Comparison of ENCODE assay signal across 13 mouse cellular contexts in the genomic region with DNA sequence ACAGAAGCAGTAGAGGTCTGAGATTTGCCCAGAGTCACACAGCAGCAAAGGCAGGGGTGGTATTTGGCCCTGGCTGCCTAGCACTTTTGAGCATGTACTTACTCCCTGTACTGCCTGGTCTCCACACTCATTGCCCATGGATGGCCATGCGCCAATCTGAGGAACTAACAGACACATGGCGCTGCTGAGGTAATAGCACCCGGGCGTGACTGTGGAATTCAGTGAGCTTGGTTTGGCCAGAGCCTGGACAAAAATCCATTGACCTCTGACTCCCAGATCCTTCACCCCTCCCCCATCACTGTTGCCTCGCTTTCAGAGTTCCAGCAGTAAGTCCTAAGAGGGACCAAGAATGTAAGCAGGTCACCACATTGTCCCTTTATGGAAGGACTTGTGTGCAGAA.
DNase-seq lines count a peak whose midpoint lies in the region; ATAC-seq and TF ChIP-seq lines count a peak whose summit lies in the region.
"Had no signal": no experiment of that assay in that cellular context is flagged by ENCODE, and none has a peak within 500 bp of the region (broad histone marks: within the 10 kb centered on the region; RNA-seq: fewer than 3 reads in every experiment).

No protein-coding gene starts in this region.

- no peak overlapping the region for H3K27ac ChIP-seq in cerebellum, adult 2 months (ENCODE audit: insufficient read depth, low read length)
- H3K27ac ChIP-seq: forebrain, embryonic 15.5 days; layer of hippocampus, adult 2 months; limb, embryonic 15.5 days; midbrain, embryonic 12.5 days had no signal

- peak; percentile 38 to 54 for DNase-seq in cerebellum, adult 2 months
- no peak for DNase-seq in cerebellum, adult 11 months
- DNase-seq in left cerebral cortex, postnatal 4 days = peak; percentile 75
- no peak for DNase-seq in left cerebral cortex, postnatal 25 days (ENCODE audit: low spot score in 2 of 2)
- peak; percentile 42 for DNase-seq in Patski (ENCODE audit: low read depth, low spot score)
- peak; percentile 72 to 87 for DNase-seq in kidney, postnatal 25 days
- no peak for DNase-seq in adrenal gland, adult 8-10 months
- no peak for DNase-seq in T-cell, adult 2 months (ENCODE audit: low spot score)
- DNase-seq: right cerebral cortex, postnatal 25 days had no signal

- H3K4me3 ChIP-seq in cerebellum, adult 2 months (replicated peaks; ENCODE audit: insufficient read depth, low read depth, low read length) = no peak overlapping the region
- H3K4me3 ChIP-seq: forebrain, embryonic 15.5 days; layer of hippocampus, adult 2 months; limb, embryonic 15.5 days; midbrain, embryonic 12.5 days had no signal

- intact Hi-C loops in left cerebral cortex, postnatal 4 days (cut with DNase I) = no loop called here
- intact Hi-C loops in left cerebral cortex, postnatal 25 days (cut with DNase I) = no loop called here

- CTCF ChIA-PET in Patski (lab: Charles Lee) = no interaction called here

- peak; percentile 86 for ATAC-seq in Patski
- ATAC-seq: forebrain, embryonic 15.5 days had no signal

- 57% methylated on average over 5 of the region's 5 CpGs for WGBS in cerebellum, adult 2 months

- TF ChIP-seq CTCF in cerebellum, adult 2 months (IDR thresholded peaks at IDR 0.05; ENCODE audit: borderline replicate concordance, insufficient read depth, low read depth, low read length) = no peak
- TF ChIP-seq CTCF in Patski (IDR thresholded peaks at IDR 0.05) = no peak

- in situ Hi-C loops in Patski (cut with MboI; ENCODE audit: low pct_unique_long_range_greater_than_20kb) = no loop called here

- POLR2A ChIA-PET in Patski (lab: Charles Lee) = no interaction called here

- peaks cover 20% of the 10 kb centered on the region for H3K4me1 ChIP-seq in cerebellum, adult 2 months (ENCODE audit: control insufficient read depth, insufficient read depth, low read length)

- no peak for TF ChIP-seq POLR2A in cerebellum, adult 2 months (IDR thresholded peaks at IDR 0.05; ENCODE audit: borderline replicate concordance, insufficient read depth, low read length)

- H3K27me3 ChIP-seq in cerebellum, adult 2 months (ENCODE audit: control insufficient read depth, insufficient read depth, low read length) = no peaks in the 10 kb centered on the region
- H3K27me3 ChIP-seq in Patski = no peaks in the 10 kb centered on the region
- H3K27me3 ChIP-seq: forebrain, embryonic 15.5 days; limb, embryonic 15.5 days; midbrain, embryonic 12.5 days had no signal

Comparison
In these comparisons a context has a peak if more than half of its experiments do, and no peak if none do; other contexts are left out.
1. DNase-seq: peak in cerebellum, adult 2 months (2 of 2), left cerebral cortex, postnatal 4 days (single experiment), Patski (single experiment) and kidney, postnatal 25 days (2 of 2); none in cerebellum, adult 11 months (single experiment), left cerebral cortex, postnatal 25 days (0 of 2), adrenal gland, adult 8-10 months (single experiment) and T-cell, adult 2 months (single experiment).